Mouse (Mus musculus) splenic B cell, adult 2 months (primary cell): Measurements from ENCODE around the gene Ptgr2.
"Not testable (repeated sequence)": the region's sequence is repeated elsewhere in the genome, so short reads cannot be mapped to it uniquely, and the experiment has no call there.

Source experiments
- DNase-seq: peaks from one replicate; pipeline ENCODE4 v3.0.0-alpha.2; 2011; ENCODE audit warnings: low read depth, low spot score
- H3K27me3 ChIP-seq: 2 replicates; pipeline ENCODE4 v1.6.1; 2012; ENCODE audit warnings: mild to moderate bottlenecking, low read length, moderate library complexity, mixed read lengths; ENCODE audit not compliant: control insufficient read depth, poor library complexity, insufficient read depth, severe bottlenecking
- H3K36me3 ChIP-seq: 2 replicates; pipeline ENCODE4 v1.6.1; 2012; ENCODE audit warnings: mild to moderate bottlenecking, low read length, moderate library complexity, mixed read lengths; ENCODE audit not compliant: control insufficient read depth, poor library complexity, insufficient read depth, severe bottlenecking

Ptgr2 gene

DNA sequence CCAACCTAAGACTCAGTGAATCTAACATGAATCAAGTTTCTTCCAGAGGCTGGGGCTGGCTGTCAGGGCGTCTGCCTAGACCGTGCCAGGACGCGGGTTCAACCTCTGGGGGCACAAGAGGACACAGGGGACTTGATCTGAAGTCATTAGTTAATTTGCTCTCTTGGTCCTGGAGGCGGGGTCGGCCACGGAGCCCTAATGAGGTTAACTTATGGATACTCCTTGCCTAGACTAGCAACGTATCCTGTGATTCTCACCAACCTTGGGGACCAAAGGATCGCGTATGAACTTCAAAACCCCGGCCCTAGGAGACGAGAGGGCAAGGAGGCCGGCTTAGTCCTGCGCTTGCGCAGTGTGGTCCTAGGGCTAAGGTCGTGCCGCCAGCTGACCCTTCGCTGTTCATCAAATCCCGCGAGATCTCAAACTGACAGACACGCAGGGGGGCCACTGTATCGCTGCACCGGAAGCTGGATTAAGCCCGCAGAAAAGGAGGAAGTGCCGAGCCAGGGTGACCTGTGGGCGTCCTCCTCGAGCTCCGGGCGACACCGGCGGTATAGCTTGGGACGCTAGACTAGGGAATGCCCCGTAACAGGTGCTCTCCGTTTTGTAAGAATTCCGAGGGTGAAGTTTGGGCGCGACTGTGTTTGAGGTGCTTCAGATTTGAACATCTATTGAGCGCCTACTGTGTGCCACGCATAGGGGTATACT lies at the start of gene Ptgr2:
Ptgr2 (plus strand) TSS at position 348 of the 708 bp plus-strand sequence.
- Histone ChIP-seq H3K27me3 (no peaks in the 10 kb centered on the region), H3K36me3 (no peaks in the 10 kb centered on the region)
- peak; percentile 98 for DNase-seq

DNA sequence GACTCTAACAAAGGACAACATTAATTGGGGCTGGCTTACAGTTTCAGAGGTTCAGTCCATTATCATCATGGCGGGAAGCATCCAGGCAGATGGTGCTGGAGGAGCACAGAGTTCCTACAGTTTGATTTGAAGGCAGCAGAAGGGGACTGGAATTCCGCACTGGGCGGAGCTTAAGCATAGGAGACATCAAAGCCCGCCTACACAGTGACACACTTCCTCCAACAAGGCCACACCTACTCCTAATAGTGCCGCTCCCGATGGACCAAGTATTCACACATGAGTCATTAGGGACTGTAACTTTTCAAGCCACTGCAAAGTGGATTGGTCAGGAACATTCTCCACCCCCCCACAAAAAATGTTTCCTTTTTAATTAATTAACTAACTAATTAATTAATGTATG lies 49.5 kb upstream of the Ptgr2 start:
- no peak for DNase-seq
- Histone ChIP-seq H3K36me3 (no peaks in the 10 kb centered on the region), H3K27me3 (no peaks in the 10 kb centered on the region)

DNA sequence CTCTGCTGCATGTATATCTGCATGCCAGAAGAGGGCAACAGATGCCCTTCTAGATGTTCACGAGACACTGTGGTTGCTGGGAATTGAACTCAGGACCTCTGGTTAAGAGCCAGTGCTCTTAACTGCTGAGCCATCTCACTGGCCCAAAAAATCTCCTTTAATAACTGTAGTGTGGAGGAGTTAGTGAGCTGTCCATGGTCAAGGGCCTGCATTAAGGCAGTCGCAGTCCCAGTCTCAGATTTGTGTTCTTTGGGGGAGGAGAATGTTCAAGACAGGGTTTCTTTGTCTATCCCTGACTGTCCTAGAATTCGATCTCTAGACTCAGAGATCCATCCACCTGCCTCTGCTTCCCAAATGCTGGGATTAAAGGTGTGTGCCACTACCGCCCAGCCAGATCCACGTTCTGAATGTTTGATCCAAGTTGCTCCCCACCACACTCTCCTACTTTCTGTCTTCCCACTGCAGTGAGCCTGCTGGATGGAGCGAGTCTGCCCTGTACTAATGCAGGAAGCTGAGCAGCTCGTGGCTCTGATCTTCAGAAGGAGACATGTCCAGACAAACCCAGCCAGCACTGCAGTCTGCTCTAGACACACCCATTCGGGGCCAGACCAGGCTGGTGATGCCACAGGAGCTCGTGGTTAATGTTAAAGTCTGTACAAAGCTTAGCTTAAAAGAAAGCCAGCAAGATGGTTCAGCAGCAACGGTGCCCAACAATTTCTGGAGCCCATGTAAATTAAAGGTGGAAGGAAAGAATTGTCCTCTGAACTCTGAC lies 48.9 kb upstream of the Ptgr2 start:
- DNase-seq: no peak
- no peaks in the 10 kb centered on the region for H3K27me3 ChIP-seq
- no peaks in the 10 kb centered on the region for H3K36me3 ChIP-seq

DNA sequence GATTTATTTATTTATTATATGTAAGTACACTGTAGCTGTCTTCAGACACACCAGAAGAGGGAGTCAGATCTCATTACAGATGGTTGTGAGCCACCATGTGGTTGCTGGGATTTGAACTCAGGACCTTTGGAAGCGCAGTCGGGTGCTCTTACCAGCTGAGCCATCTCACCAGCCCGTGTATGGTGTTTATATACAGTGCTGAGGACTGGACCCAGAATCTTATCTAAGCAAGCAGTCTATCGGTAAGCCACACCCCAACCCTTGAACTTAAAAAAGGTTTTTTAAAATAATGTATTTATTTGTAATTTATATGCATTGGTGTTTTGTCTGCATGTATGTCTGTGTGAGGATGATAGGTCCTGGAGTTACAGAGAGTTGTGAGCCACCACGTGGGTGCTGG lies 48.0 kb upstream of the Ptgr2 start:
- not testable (repeated sequence) for H3K27me3 ChIP-seq, DNase-seq, H3K36me3 ChIP-seq

DNA sequence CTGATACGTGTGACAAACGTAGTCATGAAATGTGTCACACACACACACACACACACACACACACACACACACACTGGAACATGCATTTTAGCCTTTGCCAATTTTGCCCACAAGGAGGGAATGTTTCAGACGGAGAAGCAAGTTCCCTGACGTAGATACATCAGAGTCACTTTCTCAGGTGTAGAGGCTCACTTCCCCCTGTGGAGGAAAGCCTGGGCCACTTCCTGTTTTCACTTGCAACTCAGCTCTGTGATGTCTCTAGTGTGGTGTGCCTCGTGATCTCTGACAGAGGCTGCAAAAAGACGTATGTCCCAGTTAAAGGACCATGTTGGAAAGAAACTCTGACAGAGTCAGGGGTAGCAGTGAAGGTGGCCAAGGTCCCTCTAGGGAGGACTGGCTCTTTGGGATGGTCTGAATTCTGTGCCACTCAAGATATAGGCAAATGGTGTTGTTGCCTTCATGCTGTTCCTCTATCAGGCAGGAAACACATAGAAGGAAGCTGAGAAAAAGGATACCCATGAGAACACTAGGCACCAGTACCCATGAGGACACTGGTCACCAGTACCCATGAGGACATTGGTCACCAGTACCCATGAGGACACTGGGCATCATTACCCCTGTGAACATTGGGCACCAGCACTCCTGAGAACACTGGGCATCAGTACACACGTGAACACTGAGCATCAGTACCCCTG lies 41.8 kb upstream of the Ptgr2 start:
- no peaks in the 10 kb centered on the region for H3K36me3 ChIP-seq
- H3K27me3 ChIP-seq: no peaks in the 10 kb centered on the region
- peak; percentile 97 for DNase-seq

DNA sequence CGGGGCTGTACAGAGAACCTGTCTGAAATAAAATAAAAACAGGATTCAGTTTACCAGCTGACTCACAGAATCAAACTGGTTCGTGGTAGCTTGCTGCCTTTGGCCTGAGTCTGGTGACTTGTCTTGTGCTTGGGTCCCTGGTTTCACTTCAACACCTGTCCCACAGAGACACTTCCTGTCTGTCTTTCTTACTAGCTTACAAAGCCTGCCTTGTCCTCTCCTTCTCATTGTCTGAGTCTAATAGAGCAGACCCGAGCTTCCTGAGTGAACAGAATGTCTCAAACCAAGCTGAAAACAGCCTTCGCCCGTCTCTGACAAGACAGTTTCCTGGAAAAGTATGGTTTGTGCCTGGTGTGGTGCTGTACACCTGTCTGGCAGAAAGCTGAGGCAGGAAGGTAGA lies 39.3 kb upstream of the Ptgr2 start:
- peak; percentile 92 for DNase-seq
- no peaks in the 10 kb centered on the region for H3K27me3 ChIP-seq

DNA sequence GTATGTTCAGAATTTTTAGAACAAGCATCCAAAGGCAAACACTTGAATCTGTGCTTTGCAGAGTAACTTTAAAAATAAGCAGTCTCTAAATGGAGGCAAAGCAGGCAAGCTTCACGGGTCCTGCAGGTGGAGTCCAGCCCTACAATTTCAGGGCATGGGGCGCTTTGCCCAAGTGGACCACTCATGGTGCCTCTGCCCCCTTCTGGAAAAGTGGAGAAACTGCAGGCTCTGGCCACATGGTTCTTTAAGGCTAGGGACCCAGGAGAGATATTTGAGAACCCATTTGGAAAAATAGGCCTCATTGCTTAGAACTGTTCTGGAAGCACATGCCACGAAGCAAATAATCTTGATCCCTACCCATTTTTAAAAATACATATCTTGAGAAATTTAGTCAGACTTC lies 35.8 kb upstream of the Ptgr2 start:
- DNase-seq: peak; percentile 85
- Histone ChIP-seq H3K36me3 (no peaks in the 10 kb centered on the region), H3K27me3 (no peaks in the 10 kb centered on the region)

More for the DNA sequence above, 39.3 kb upstream of the Ptgr2 start:
- H3K36me3 ChIP-seq: no peaks in the 10 kb centered on the region

DNA sequence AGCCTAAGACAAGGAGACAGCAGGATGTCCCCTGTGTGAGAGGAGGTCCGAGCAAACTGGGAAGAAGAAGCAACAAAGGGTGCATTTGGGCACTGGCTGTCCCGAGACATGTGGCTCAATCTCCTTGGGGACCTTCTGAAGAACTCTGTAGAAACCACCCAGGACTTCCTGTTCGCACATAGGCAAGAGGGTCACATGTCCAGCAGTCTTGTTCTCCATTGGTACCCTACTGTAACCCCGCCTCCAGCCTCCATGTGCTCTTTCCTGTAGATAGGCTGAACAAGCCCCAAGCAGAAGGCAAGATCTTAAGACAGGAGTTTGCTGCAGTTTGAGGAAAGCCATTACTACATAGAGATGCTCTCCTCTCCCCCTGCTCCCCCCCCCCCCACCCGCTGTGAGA lies 32.2 kb upstream of the Ptgr2 start:
- Histone ChIP-seq H3K27me3 (no peaks in the 10 kb centered on the region), H3K36me3 (no peaks in the 10 kb centered on the region)
- peak; percentile 90 for DNase-seq

DNA sequence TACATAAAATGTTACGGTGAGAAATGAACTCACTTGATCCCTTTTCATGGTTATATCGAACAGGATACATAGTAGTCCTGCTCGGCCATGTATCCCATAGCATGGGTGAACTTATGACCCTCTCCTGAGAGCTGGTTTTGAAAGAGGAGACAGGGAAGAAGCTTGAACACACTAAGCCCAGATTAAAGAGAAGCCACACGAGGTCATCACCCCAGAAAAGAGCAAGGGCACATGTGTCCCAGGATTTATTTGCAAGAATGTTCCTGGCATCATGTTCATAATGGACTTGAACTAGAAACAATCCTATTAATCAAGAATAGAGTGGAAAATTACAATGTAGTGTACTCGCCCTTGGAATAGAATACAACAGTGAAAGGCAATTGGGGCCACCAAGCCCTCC lies 30.1 kb upstream of the Ptgr2 start:
- Histone ChIP-seq H3K36me3 (no peaks in the 10 kb centered on the region), H3K27me3 (no peaks in the 10 kb centered on the region)

DNA sequence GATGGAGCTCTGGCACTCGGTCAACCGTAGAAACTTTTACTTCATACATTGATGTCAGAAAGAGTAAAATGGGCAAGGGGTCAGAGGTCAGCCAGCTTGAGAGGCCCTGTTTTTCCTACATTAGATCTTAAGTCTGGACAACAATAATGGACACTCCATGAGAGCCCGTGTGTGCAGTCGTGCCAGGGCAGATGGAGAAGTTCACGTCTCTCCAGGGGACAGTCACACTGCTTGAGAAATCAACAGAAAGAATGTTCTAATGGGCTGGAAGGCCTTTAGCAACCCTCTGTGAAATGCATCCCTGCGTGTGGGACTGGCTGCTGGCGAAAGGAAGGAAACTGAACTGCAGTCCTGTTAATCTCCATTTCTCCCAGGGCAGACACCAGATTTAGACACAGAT lies 24.7 kb upstream of the Ptgr2 start:
- DNase-seq: no peak
- Histone ChIP-seq H3K36me3 (no peaks in the 10 kb centered on the region), H3K27me3 (no peaks in the 10 kb centered on the region)

More for the DNA sequence above, 30.1 kb upstream of the Ptgr2 start:
- no peak for DNase-seq

DNA sequence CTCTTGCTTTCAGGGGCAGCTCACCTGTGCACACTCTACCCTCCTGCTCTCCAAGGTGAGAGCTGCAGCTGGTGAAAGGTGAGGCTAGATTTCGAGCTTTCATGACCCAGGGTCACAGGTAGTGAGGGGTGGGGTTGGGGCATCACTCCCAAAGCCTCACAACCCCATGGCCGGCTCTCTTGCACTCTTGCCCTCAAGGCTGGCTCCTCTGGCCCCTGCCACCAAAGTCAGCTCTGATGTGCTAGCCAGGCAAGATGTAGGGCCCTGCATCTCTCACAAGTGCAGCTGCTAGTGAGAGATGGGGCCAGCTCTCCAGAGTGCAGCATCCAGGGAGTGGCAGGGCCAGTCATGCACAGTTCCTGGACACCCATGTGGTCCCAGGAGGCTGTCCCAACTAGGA lies 17.8 kb upstream of the Ptgr2 start:
- no peak for DNase-seq
- Histone ChIP-seq H3K27me3 (no peaks in the 10 kb centered on the region), H3K36me3 (no peaks in the 10 kb centered on the region)

DNA sequence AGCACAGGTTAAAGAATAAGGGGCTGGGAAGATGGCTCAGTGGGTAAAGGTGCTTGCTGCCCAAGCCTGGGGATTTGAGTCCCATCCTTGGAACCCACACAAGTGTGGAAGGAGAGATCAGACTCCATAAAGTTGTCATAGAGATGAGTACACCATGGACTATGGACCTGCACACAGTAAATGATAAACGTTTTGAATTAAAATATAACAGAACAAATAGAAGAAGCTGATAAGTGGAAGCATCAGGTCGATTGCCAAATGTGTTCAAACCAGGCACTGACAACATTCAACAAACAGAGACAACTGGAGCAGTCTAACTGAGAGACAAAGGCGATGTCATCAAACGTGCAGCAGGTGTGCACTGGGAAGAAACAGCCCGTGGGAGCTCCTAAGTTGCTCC lies 11.7 kb upstream of the Ptgr2 start:
- Histone ChIP-seq H3K27me3 (no peaks in the 10 kb centered on the region), H3K36me3 (no peaks in the 10 kb centered on the region)
- DNase-seq: no peak

DNA sequence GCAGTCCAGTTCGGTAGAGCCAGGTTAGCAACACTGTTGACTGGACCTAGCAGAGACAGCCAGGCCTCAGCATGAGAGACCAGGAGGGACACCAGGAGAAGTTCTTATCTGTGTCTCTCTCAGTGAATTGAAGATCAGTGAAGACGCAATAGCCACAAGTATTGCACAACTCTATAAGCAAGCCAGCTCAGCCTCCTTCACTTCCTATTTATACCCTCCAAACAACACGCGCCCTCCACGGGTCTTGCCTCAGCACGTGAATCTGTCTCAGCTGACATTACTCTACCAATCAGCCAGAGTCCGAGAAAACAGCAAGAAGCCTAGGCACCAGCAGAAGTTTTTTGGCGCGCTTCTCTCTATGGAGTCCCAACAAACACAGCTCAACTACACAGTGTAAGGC lies 9.7 kb upstream of the Ptgr2 start:
- H3K36me3 ChIP-seq: no peaks in the 10 kb centered on the region
- peak; percentile 34 for DNase-seq
- no peaks in the 10 kb centered on the region for H3K27me3 ChIP-seq

DNA sequence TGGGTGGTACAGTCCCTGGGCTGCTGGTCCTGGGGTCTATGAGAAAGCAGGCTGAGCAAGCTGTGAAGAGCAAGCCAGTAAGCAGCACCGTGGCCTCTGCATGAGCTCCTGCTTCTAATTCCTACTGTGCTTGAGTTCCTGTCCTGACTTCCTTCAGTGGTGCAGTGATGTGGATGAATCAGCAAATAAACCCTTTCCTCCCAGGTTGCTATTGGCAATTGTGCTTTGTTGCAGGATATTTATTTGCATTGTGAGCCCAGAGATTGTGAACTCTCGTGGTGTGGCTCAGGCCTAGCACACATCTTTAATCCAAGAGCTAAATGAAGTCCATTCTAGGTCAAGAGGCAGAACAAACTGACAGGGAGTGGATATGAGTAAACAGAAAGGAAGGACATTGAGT lies 8.7 kb upstream of the Ptgr2 start:
- Histone ChIP-seq H3K27me3 (no peaks in the 10 kb centered on the region), H3K36me3 (no peaks in the 10 kb centered on the region)
- DNase-seq: no peak

DNA sequence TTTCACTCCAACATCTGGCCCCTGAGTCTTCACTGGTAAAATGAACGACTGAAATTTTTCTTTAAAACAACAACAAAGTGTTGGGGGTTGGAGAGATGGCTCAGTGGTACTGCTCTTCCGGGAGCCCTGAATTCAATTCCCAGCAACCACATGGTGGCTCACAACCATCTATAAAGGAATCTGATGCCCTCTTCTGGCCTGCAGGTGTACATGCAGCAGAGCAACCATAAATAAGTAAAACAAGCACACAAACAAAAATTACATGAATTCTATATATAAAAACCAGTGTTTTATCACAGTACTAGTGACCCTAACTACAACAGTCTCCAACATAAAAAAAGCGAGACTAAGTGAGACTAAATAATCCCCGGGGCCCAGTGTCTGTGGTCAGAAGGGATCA lies 8.2 kb upstream of the Ptgr2 start:
- DNase-seq: no peak
- Histone ChIP-seq H3K36me3 (no peaks in the 10 kb centered on the region), H3K27me3 (no peaks in the 10 kb centered on the region)
